In genomic region chr10:13716132-13716531, GRCm38 (mm10) we compare ENCODE assay signal across 17 mouse cellular contexts.
A peak's percentile ranks its signal among the peaks of the same experiment; 100 is the strongest.
DNase-seq lines count a peak whose midpoint lies in the region; ATAC-seq and TF ChIP-seq lines count a peak whose summit lies in the region.
"Had no signal": no experiment of that assay in that cellular context is flagged by ENCODE, and none has a peak within 500 bp of the region (broad histone marks: within the 10 kb centered on the region; RNA-seq: fewer than 3 reads in every experiment).

No protein-coding gene starts in this region.

- ATAC-seq in midbrain, embryonic 11.5 days (ENCODE audit: low FRiP score), result no peak
- ATAC-seq in midbrain, postnatal 0 days (ENCODE audit: low FRiP score), result no peak
- ATAC-seq in hindbrain, embryonic 13.5 days (ENCODE audit: low FRiP score), result no peak
- no peak for ATAC-seq in megakaryocyte progenitor cell, adult 5-6 weeks (replicated peaks; ENCODE audit: poor library complexity)
- ATAC-seq: CD4-positive, CD25-positive, alpha-beta regulatory T cell, adult 4 months; forebrain, embryonic 16.5 days; midbrain, embryonic 15.5 days; Patski had no signal

- no peak overlapping the region for H3K4me3 ChIP-seq in midbrain, embryonic 11.5 days (ENCODE audit: low read depth, low read length)
- H3K4me3 ChIP-seq in midbrain, postnatal 0 days (ENCODE audit: low read depth, low read length), result no peak overlapping the region
- H3K4me3 ChIP-seq in hindbrain, embryonic 13.5 days, result no peak overlapping the region
- H3K4me3 ChIP-seq: hindbrain, embryonic 15.5 days; limb, embryonic 12.5 days; midbrain, embryonic 15.5 days; neural tube, embryonic 13.5 days had no signal

- DNase-seq in heart, adult 9 months (ENCODE audit: low spot score in 2 of 2), result peak; percentile 7 to 17
- no peak for DNase-seq in heart, adult 8-10 months (ENCODE audit: low spot score)
- peak; percentile 53 for DNase-seq in midbrain, embryonic 11.5 days (ENCODE audit: low spot score, missing footprints)
- no peak for DNase-seq in midbrain, postnatal 0 days (ENCODE audit: low spot score)
- peak; percentile 59 for DNase-seq in heart, postnatal 4 days
- DNase-seq: cerebellum, adult 9-10 months; gastrocnemius, postnatal 14 days; retina, postnatal 1 day had no signal

- H3K27me3 ChIP-seq in midbrain, embryonic 11.5 days (ENCODE audit: control insufficient read depth, insufficient read depth, low read length), result no peaks in the 10 kb centered on the region
- H3K27me3 ChIP-seq in midbrain, postnatal 0 days (ENCODE audit: insufficient read depth, low read length), result no peaks in the 10 kb centered on the region
- H3K27me3 ChIP-seq in hindbrain, embryonic 13.5 days, result no peaks in the 10 kb centered on the region
- H3K27me3 ChIP-seq: hindbrain, embryonic 15.5 days; midbrain, embryonic 15.5 days; Patski had no signal

- no peaks in the 10 kb centered on the region for H3K36me3 ChIP-seq in midbrain, embryonic 11.5 days (ENCODE audit: control insufficient read depth, insufficient read depth, low read length)
- no peaks in the 10 kb centered on the region for H3K36me3 ChIP-seq in midbrain, postnatal 0 days (ENCODE audit: insufficient read depth, low read length)
- no peaks in the 10 kb centered on the region for H3K36me3 ChIP-seq in hindbrain, embryonic 13.5 days
- H3K36me3 ChIP-seq: hindbrain, embryonic 15.5 days; limb, embryonic 12.5 days; midbrain, embryonic 15.5 days; neural tube, embryonic 13.5 days had no signal

- no peaks in the 10 kb centered on the region for H3K9me3 ChIP-seq in midbrain, embryonic 11.5 days (ENCODE audit: control insufficient read depth, low read length)
- H3K9me3 ChIP-seq in midbrain, postnatal 0 days (ENCODE audit: low read length), result no peaks in the 10 kb centered on the region
- no peaks in the 10 kb centered on the region for H3K9me3 ChIP-seq in hindbrain, embryonic 13.5 days
- H3K9me3 ChIP-seq: hindbrain, embryonic 15.5 days; limb, embryonic 12.5 days; midbrain, embryonic 15.5 days; neural tube, embryonic 13.5 days had no signal

- WGBS in midbrain, embryonic 11.5 days, result 75% methylated on average over 2 of the region's 2 CpGs
- WGBS in midbrain, postnatal 0 days, result 54% methylated on average over 2 of the region's 2 CpGs
- 53% methylated on average over 2 of the region's 2 CpGs for WGBS in hindbrain, embryonic 13.5 days

- no peak overlapping the region for H3K27ac ChIP-seq in midbrain, embryonic 11.5 days (ENCODE audit: low read depth, low read length)
- H3K27ac ChIP-seq in midbrain, postnatal 0 days (ENCODE audit: low read depth, low read length), result no peak overlapping the region
- no peak overlapping the region for H3K27ac ChIP-seq in hindbrain, embryonic 13.5 days
- H3K27ac ChIP-seq: hindbrain, embryonic 15.5 days; limb, embryonic 12.5 days; midbrain, embryonic 15.5 days; neural tube, embryonic 13.5 days had no signal

- TF ChIP-seq CTCF in midbrain, postnatal 0 days (IDR thresholded peaks at IDR 0.05), result no peak

- no peak overlapping the region for H3K9ac ChIP-seq in midbrain, embryonic 11.5 days (ENCODE audit: low read length)
- H3K9ac ChIP-seq in midbrain, postnatal 0 days (replicated peaks; ENCODE audit: low read length, poor library complexity, severe bottlenecking), result no peak overlapping the region
- H3K9ac ChIP-seq in hindbrain, embryonic 13.5 days, result no peak overlapping the region
- H3K9ac ChIP-seq: hindbrain, embryonic 15.5 days; limb, embryonic 12.5 days; midbrain, embryonic 15.5 days; neural tube, embryonic 13.5 days had no signal

- no peak overlapping the region for H3K4me2 ChIP-seq in midbrain, embryonic 11.5 days
- H3K4me2 ChIP-seq in midbrain, postnatal 0 days (ENCODE audit: low read depth, low read length, poor library complexity, severe bottlenecking), result no peak overlapping the region
- H3K4me2 ChIP-seq in hindbrain, embryonic 13.5 days, result no peak overlapping the region
- H3K4me2 ChIP-seq: hindbrain, embryonic 15.5 days; limb, embryonic 12.5 days; midbrain, embryonic 15.5 days; neural tube, embryonic 13.5 days had no signal

- peaks cover 7% of the 10 kb centered on the region; the same call in 1 of the 2 replicates for H3K4me1 ChIP-seq in midbrain, embryonic 11.5 days (ENCODE audit: control insufficient read depth, insufficient read depth, low read length)
- H3K4me1 ChIP-seq in midbrain, postnatal 0 days (ENCODE audit: insufficient read depth, low read length), result 0 out of 2 replicates have a peak, but pooled peaks cover 4% of the 10 kb centered on the region
- H3K4me1 ChIP-seq in hindbrain, embryonic 13.5 days (replicated peaks), result peaks cover 42% of the 10 kb centered on the region

Comparison
In these comparisons a context has a peak if more than half of its experiments do, and no peak if none do; other contexts are left out.
1. DNase-seq: peak in heart, adult 9 months (2 of 2), midbrain, embryonic 11.5 days (single experiment) and heart, postnatal 4 days (single experiment); none in heart, adult 8-10 months (single experiment) and midbrain, postnatal 0 days (single experiment).